26 mouse cellular contexts compared by ENCODE assay signal in the genomic region with DNA sequence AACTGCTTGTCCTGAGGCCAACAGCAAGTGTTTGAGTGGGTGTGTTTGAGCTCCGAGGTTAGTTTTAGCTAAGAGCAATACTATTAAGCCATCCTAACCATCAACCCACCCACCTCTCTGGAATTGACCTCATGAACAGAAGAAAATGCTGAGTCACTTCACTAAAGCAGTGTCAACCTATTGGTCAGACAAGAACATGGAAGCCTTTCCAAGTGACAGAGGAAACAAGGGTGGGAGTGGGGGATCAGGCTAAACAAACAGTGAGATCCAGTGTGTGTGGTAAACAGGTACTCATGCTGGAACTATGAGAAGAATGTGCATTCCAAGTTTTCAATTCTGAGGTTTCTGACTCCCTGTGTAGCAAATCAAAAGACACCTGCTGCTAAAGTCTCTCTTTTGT. TPM values are rescaled to one million over a fixed set of nuclear protein-coding genes. Genes with fewer than 3 reads are reported as not detected.
DNase-seq lines count a peak whose midpoint lies in the region; ATAC-seq and TF ChIP-seq lines count a peak whose summit lies in the region.
"Had no signal": no experiment of that assay in that cellular context is flagged by ENCODE, and none has a peak within 500 bp of the region (broad histone marks: within the 10 kb centered on the region; RNA-seq: fewer than 3 reads in every experiment).

No protein-coding gene starts in this region.

- no peak overlapping the region for H3K4me2 ChIP-seq in kidney, postnatal 0 days (ENCODE audit: low read length)
- H3K4me2 ChIP-seq in hindbrain, embryonic 16.5 days (ENCODE audit: low read length): no peak overlapping the region
- H3K4me2 ChIP-seq: midbrain, embryonic 15.5 days; neural tube, embryonic 15.5 days; stomach, embryonic 15.5 days had no signal

- CTCF ChIA-PET in Patski (lab: Charles Lee): interaction anchor here (0.7 to 4.0 kb wide), 7 partner anchors 8 to 140 kb away, joined by 3 to 18 read pairs (median 5); no protein-coding TSS in a partner anchor

- no peak overlapping the region for H3K9ac ChIP-seq in kidney, postnatal 0 days (ENCODE audit: low read depth, low read length)
- no peak overlapping the region for H3K9ac ChIP-seq in ES-Bruce4 (ENCODE audit: low read depth, poor library complexity, severe bottlenecking)
- no peak overlapping the region for H3K9ac ChIP-seq in hindbrain, embryonic 16.5 days (ENCODE audit: low read depth, low read length)
- H3K9ac ChIP-seq: midbrain, embryonic 15.5 days; neural tube, embryonic 15.5 days; stomach, embryonic 15.5 days had no signal

- no peak; the same call in 1 of the 2 replicates for ATAC-seq in kidney, postnatal 0 days (replicated peaks; ENCODE audit: low FRiP score, low read depth)
- ATAC-seq in Patski: peak; percentile 90
- no peak for ATAC-seq in hindbrain, embryonic 16.5 days
- ATAC-seq: forebrain, embryonic 14.5 days; inflammation-experienced regulatory T-cells, adult 6 months; midbrain, embryonic 15.5 days had no signal

- H3K36me3 ChIP-seq in kidney, postnatal 0 days (ENCODE audit: insufficient read depth, low read length): no peaks in the 10 kb centered on the region
- no peaks in the 10 kb centered on the region for H3K36me3 ChIP-seq in ES-Bruce4 (ENCODE audit: control insufficient read depth, insufficient read depth, low read length, poor library complexity, severe bottlenecking)
- no peaks in the 10 kb centered on the region for H3K36me3 ChIP-seq in hindbrain, embryonic 16.5 days (ENCODE audit: control insufficient read depth, insufficient read depth, low read length)
- H3K36me3 ChIP-seq: limb, embryonic 10.5 days; midbrain, embryonic 15.5 days; neural tube, embryonic 15.5 days; stomach, embryonic 15.5 days had no signal

- H3K4me3 ChIP-seq in kidney, postnatal 0 days (replicated peaks; ENCODE audit: low read depth, low read length): no peak overlapping the region
- no peak overlapping the region for H3K4me3 ChIP-seq in ES-Bruce4 (ENCODE audit: low read depth, low read length)
- no peak overlapping the region for H3K4me3 ChIP-seq in hindbrain, embryonic 16.5 days (ENCODE audit: low read length)
- H3K4me3 ChIP-seq: erythroblast, embryonic 14.5 days; limb, embryonic 10.5 days; megakaryocyte, embryonic 14.5 days; midbrain, embryonic 15.5 days; neural tube, embryonic 15.5 days; stomach, embryonic 15.5 days had no signal

- TF ChIP-seq EP300 in ES-Bruce4 (IDR thresholded peaks at IDR 0.05; ENCODE audit: insufficient read depth, low read depth, low read length): no peak

- POLR2A ChIA-PET in Patski (lab: Charles Lee): interaction anchor here (1.8 kb wide), 1 partner anchor 56 kb away, joined by 6 read pairs; no protein-coding TSS in a partner anchor

- DNase-seq in kidney, postnatal 0 days (ENCODE audit: low spot score): peak; percentile 15
- no peak for DNase-seq in kidney, postnatal 10 days
- peak; percentile 53 for DNase-seq in Patski (ENCODE audit: low read depth, low spot score)
- peak; percentile 19 for DNase-seq in mesoderm, embryonic 11.5 days (ENCODE audit: low read depth, low spot score)
- no peak for DNase-seq in heart, adult 8-10 months (ENCODE audit: low spot score)
- DNase-seq: adrenal gland, adult 8-10 months; cerebellum, adult 9-11 months; gastrocnemius, postnatal 25 days; kidney, adult 8-10 months; kidney, postnatal 4 days; layer of hippocampus, adult 9-11 months; right cerebral cortex, postnatal 14 days; spleen, adult 18-20 months; thymus, adult 18-20 months had no signal

- in situ Hi-C loops in Patski (cut with MboI; ENCODE audit: low pct_unique_long_range_greater_than_20kb): no loop called here

- TF ChIP-seq POLR2A in ES-Bruce4 (IDR thresholded peaks at IDR 0.05; ENCODE audit: insufficient read depth, low read length): no peak

- no peak for TF ChIP-seq CTCF in kidney, postnatal 0 days (IDR thresholded peaks at IDR 0.05; ENCODE audit: low read depth)
- no peak for TF ChIP-seq CTCF in ES-Bruce4 (IDR thresholded peaks at IDR 0.05; ENCODE audit: low read depth, low read length)
- no peak for TF ChIP-seq CTCF in Patski (IDR thresholded peaks at IDR 0.05)

- 0 out of 2 replicates have a peak, but pooled peaks cover 3% of the 10 kb centered on the region for H3K4me1 ChIP-seq in kidney, postnatal 0 days (replicated peaks; ENCODE audit: insufficient read depth, low read length)
- H3K4me1 ChIP-seq in ES-Bruce4 (ENCODE audit: control insufficient read depth, insufficient read depth, low read length): peaks cover 4% of the 10 kb centered on the region
- no peaks in the 10 kb centered on the region for H3K4me1 ChIP-seq in hindbrain, embryonic 16.5 days (ENCODE audit: control insufficient read depth, insufficient read depth, low read depth, low read length)
- H3K4me1 ChIP-seq: limb, embryonic 10.5 days; megakaryocyte, embryonic 14.5 days; midbrain, embryonic 15.5 days; neural tube, embryonic 15.5 days had no signal

- 62% methylated on average over 1 of the region's 1 CpGs for WGBS in kidney, postnatal 0 days
- WGBS in hindbrain, embryonic 16.5 days: 61% methylated on average over 1 of the region's 1 CpGs

- H3K27me3 ChIP-seq in kidney, postnatal 0 days (ENCODE audit: insufficient read depth, low read length): no peaks in the 10 kb centered on the region
- H3K27me3 ChIP-seq in ES-Bruce4 (ENCODE audit: control insufficient read depth, insufficient read depth, low read length, poor library complexity, severe bottlenecking) (no peaks in the 10 kb centered on the region), Patski (no peaks in the 10 kb centered on the region)
- no peaks in the 10 kb centered on the region for H3K27me3 ChIP-seq in hindbrain, embryonic 16.5 days (replicated peaks; ENCODE audit: control insufficient read depth, insufficient read depth, low read length)
- H3K27me3 ChIP-seq: midbrain, embryonic 15.5 days; neural tube, embryonic 15.5 days; stomach, embryonic 15.5 days had no signal

- no peak overlapping the region for H3K27ac ChIP-seq in kidney, postnatal 0 days
- H3K27ac ChIP-seq in ES-Bruce4 (ENCODE audit: insufficient read depth, low read length): peak overlapping the region; percentile 95
- no peak overlapping the region for H3K27ac ChIP-seq in hindbrain, embryonic 16.5 days (ENCODE audit: low read depth, low read length)
- H3K27ac ChIP-seq: limb, embryonic 10.5 days; midbrain, embryonic 15.5 days; neural tube, embryonic 15.5 days; stomach, embryonic 15.5 days had no signal

- H3K9me3 ChIP-seq in kidney, postnatal 0 days (replicated peaks; ENCODE audit: low read length): no peaks in the 10 kb centered on the region
- H3K9me3 ChIP-seq in ES-Bruce4 (replicated peaks; ENCODE audit: control insufficient read depth, insufficient read depth, low read length, poor library complexity, severe bottlenecking): peaks cover 6% of the 10 kb centered on the region; the same call in 1 of the 2 replicates
- no peaks in the 10 kb centered on the region for H3K9me3 ChIP-seq in hindbrain, embryonic 16.5 days (ENCODE audit: control insufficient read depth, low read length)
- H3K9me3 ChIP-seq: limb, embryonic 10.5 days; midbrain, embryonic 15.5 days; neural tube, embryonic 15.5 days; stomach, embryonic 15.5 days had no signal

RNA-seq across cellular contexts. Expression of gene Fgfbp1, which starts 1.3 kb away (rescaled TPM):
- 12.8 and 21.1 TPM in 2 replicates for polyA plus RNA-seq in kidney, postnatal 0 days (2015; fragmentation: Nextera tagmentation; extraction: Ambion mirVana)
- polyA plus RNA-seq in ES-Bruce4 (2011; ENCODE audit: insufficient read depth, insufficient read length, low read depth, missing spikeins): 34.8 and 36.9 TPM in 2 replicates
- 0.08 TPM for polyA plus RNA-seq in Patski (2021)
- polyA plus RNA-seq in hindbrain, embryonic 16.5 days (2015; fragmentation: Nextera tagmentation; extraction: Ambion mirVana): 13.1 and 13.8 TPM in 2 replicates
- under 1 TPM in 3 of 4 experiments, not detected in 1; 0.22 to 0.28 (median 0.22) TPM for total RNA-seq in heart, adult 8-10 months (2022)
- total RNA-seq: adrenal gland, adult 8-10 months; liver, adult 2 months; MEL had no signal
- polyA plus RNA-seq: erythroblast, embryonic 14.5 days; inflammation-experienced regulatory T-cells, adult 6 months; liver, adult 2 months had no signal

Comparison
In these comparisons a context has a peak if more than half of its experiments do, and no peak if none do; other contexts are left out.
1. DNase-seq: peak in kidney, postnatal 0 days (single experiment), Patski (single experiment) and mesoderm, embryonic 11.5 days (single experiment); none in kidney, postnatal 10 days (single experiment) and heart, adult 8-10 months (single experiment).
2. RNA of gene Fgfbp1, which starts 1.3 kb away (polyA plus RNA-seq): 34.8 to 36.9 TPM in ES-Bruce4, 12.8 to 21.1 TPM in kidney, postnatal 0 days and 13.1 to 13.8 TPM in hindbrain, embryonic 16.5 days; 0.08 TPM in Patski (single experiment); every median in the first group is over 10 times any median in the second.